Mouse (Mus musculus): ENCODE data around the gene Nid1. TPM values are rescaled to one million over a fixed set of nuclear protein-coding genes. Genes with fewer than 3 reads are reported as not detected.
"Not testable (repeated sequence)": the region's sequence is repeated elsewhere in the genome, so short reads cannot be mapped to it uniquely, and the experiment has no call there.

The Nid1 gene
- total RNA-seq, 2 experiments from 2014 or later = 5.4 to 7.7 TPM

DNA sequence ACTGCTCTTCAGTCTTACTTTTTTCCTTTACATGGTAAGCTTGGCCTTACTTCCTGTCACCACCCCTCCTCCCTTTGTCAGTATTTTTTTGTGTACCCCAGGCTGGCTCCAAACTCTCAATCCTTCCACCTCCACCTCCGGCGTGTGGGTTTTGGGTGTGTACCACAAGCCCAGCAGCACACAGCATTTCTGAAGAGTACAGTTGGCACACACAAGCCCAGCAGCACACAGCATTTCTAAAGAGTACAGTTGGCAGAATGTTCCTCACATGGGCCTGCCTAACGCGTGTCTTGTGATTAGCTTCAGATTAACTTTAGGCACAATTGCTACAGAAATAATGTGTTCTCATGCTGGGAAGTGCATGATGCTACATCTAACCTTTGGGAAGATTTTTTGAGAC, 93.6 kb downstream of the Nid1 start:
- intact Hi-C loops (cut with DNase I) = no loop called here
- no peak for DNase-seq (ENCODE audit: low spot score in 2 of 2)

DNA sequence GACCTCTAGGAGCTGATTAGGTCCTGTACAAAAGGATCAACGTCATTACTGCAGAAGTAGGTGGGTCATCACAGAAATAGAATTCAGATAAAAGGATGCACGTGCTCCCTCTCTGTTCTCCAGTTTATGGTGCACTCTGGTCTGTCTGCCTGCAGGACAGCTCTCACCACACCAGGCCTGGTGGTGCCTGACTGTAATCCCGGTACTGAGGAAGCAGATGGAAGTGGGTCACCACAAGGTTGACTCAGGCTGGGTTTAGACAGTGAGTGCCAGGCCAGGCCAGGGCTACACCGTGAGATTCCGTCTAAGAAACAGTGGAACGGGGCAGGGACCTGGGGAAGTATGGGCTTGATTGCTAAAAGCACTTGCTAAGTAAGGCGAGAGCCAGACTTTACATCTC, 94.6 kb downstream of the Nid1 start:
- intact Hi-C loops (cut with DNase I) = no loop called here
- DNase-seq (ENCODE audit: low spot score in 2 of 2) = no peak

- DNase-seq (ENCODE audit: low spot score in 2 of 2) = no peak
- intact Hi-C loops (cut with DNase I) = no loop called here
These were observed 99.2 kb downstream of the Nid1 start for GRCm38 (mm10) chr13:13536555-13536954.

- intact Hi-C loops (cut with DNase I) = no loop called here
- no peak for DNase-seq (ENCODE audit: low spot score in 2 of 2)
These were observed 100.1 kb downstream of the Nid1 start for GRCm38 (mm10) chr13:13537272-13538015.

DNA sequence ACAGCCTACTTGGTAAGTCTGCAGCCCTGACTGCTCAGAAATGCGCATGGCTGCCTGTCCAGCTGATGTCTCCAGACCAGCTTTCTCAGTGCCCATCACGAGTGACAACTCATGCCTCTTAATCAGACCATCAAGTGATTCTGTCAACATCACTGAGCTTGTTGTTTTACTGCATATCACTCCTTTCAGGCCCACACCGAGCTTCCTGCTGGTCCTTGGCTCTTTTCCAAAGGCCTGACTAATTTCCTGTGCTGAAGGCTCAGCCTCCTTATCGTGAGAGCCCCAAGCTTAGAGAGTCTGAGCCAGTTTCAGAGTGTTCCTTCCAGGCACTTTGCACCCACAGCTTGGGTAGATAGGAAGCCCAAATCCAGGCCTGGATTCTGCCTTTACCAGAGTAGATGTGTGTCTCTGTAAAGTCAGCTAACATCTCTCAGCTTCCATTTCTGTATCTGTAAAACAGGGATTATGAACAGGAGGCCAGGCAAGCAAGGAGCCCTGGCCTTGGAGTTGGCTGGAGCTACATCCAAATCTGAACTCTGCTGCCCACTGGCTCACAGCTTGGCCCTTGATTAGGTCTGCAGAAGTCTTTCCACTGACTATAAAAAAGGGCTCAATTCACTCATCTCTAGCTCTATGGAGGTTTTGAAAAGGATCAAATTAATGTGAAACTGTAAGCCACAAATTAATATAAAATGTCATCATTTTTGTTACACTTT, 101.4 kb downstream of the Nid1 start:
- intact Hi-C loops (cut with DNase I) = no loop called here

DNA sequence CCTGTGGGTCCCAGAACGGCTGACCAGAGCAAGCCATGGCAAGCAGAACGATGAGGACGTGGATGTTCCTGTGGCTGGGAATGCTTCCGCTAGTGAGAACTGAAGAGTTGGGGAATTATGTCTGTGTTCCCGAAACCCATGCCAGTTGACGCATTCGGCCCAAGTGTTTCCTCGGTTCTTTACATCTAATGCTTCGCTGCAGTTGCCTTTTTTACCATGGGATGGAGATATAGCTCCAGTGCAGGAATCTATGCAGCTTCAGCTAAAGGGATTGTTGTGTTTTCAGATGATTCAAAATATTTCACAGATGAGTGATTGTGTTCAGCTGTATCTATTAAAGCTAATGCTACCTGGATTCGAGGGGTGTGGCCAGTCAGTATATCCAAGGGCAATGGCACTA, 105.7 kb downstream of the Nid1 start:
- intact Hi-C loops (cut with DNase I) = not testable (repeated sequence)
- DNase-seq (ENCODE audit: low spot score in 2 of 2) = peak in 1 of 2 experiments; percentile 24

More for the DNA sequence above, 101.4 kb downstream of the Nid1 start:
- no peak for DNase-seq (ENCODE audit: low spot score in 2 of 2)

GRCm38 (mm10) chr13:13546792-13547191, 109.4 kb downstream of the Nid1 start:
- intact Hi-C loops (cut with DNase I) = loop anchor here (5.0 kb wide), 1 partner anchor 66 kb away; no protein-coding TSS in a partner anchor
- DNase-seq (ENCODE audit: low spot score in 2 of 2) = peak; percentile 80 to 86

DNA sequence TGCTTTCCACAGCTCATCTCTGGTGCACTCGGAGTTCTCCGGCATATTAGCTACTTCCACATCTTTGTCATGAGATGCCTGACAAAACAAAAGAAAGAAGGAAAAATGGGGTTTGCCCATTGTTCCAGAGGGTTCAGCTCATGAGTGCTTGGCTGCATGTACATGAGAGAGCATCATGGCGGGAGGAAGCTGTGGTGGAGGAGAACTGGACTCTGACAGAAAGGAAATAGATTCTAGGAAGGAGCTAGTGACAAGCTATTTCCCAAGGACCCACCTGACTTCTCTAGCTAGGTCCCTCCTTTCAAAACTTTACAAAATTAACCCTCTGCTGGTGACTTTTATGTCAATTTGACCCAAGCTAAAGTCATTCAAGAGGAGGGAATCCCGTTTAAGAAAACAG, 110.5 kb downstream of the Nid1 start:
- intact Hi-C loops (cut with DNase I) = loop anchor here (5.0 kb wide), 1 partner anchor 64 kb away; no protein-coding TSS in a partner anchor
- no peak for DNase-seq (ENCODE audit: low spot score in 2 of 2)

DNA sequence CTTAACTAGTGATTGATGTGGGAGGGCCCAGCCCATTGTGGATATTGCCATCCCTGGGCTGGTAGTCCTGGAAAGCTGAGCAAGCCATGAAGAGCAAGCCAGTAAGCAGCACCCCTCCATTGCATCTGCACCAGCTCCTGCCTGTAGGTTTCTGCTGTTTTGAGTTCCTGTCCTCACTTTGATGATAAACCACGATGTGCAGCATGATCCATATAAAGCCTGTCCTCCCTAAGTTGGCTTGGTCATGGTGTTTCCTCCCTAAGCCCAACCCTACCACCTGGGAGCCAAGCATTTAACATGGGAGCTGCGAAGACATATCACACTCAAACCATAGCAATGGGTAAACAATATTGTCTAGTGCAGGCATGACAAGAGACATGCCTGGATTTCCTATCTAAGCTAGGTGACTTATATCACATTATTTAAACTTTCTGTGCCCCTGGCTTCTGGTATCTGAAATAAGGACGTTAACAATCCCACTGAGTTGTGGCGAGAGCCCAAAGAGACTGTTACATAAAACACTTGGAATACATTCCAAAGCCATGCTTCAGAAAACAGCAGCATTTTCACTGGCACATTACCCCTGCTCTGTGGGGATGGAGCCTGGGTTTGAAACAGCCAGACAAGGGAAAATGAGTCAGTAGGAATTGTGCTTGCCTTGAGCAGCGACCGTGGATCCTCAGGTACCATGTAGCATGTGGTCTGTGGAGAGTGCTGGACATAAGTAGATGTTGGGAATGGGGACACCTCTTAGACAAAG, 111.3 kb downstream of the Nid1 start:
- DNase-seq (ENCODE audit: low spot score in 2 of 2) = no peak
- intact Hi-C loops (cut with DNase I) = loop anchor here (5.0 kb wide), 1 partner anchor 64 kb away; no protein-coding TSS in a partner anchor

- DNase-seq (ENCODE audit: low spot score in 2 of 2) = no peak
- intact Hi-C loops (cut with DNase I) = loop anchor here (5.0 kb wide), 2 partner anchors 42 to 62 kb away; partner anchors contain the start of gene Lyst
These were observed 112.6 kb downstream of the Nid1 start for GRCm38 (mm10) chr13:13549687-13550660.

DNA sequence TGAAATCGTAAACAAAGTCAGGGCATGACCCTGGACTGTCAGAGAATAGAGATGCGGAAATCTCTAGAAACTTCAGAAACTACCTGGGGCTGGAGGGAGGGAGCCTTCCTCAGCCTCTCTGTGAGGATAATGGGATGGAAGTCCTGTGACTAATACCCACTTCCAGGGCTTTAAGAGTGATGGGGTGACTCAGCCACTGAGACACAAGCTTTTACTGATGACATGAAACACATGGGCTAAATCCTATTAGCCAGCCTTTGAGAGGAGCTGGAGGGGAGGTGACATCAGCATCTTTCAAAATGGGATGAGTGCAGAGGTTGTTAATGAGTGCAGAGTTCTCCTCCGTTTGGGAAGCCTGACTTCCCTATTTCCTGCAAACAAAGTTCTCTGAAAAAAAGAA, 114.7 kb downstream of the Nid1 start:
- DNase-seq (ENCODE audit: low spot score in 2 of 2) = no peak
- intact Hi-C loops (cut with DNase I) = loop anchor here (5.0 kb wide), 1 partner anchor 40 kb away; the partner anchor contains the start of gene Lyst

GRCm38 (mm10) chr13:13553660-13554059, 116.3 kb downstream of the Nid1 start:
- intact Hi-C loops (cut with DNase I) = loop anchor here (5.0 kb wide), 1 partner anchor 39 kb away; the partner anchor contains the start of gene Lyst
- DNase-seq (ENCODE audit: low spot score in 2 of 2) = no peak

DNA sequence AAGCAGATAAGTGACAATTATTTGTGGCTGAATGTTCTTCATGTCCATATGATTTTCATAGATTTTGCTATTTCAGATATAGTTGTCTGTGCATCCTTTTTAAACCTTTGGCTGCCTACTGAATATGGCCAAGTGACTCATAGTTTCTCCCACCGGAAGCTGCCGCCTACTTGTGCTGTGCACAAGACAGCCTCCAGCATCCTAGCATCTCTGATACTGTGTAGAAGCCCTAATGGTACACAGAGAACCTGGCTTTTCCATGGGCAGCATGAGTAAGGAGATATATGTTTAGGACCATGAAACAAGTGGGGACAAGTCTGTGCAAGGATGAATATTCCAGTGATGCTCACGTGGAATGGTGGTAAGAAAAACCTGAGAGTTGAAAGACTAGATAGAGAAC, 117.8 kb downstream of the Nid1 start:
- intact Hi-C loops (cut with DNase I) = no loop called here
- peak in 1 of 2 experiments; percentile 62 for DNase-seq (ENCODE audit: low spot score in 2 of 2)

DNA sequence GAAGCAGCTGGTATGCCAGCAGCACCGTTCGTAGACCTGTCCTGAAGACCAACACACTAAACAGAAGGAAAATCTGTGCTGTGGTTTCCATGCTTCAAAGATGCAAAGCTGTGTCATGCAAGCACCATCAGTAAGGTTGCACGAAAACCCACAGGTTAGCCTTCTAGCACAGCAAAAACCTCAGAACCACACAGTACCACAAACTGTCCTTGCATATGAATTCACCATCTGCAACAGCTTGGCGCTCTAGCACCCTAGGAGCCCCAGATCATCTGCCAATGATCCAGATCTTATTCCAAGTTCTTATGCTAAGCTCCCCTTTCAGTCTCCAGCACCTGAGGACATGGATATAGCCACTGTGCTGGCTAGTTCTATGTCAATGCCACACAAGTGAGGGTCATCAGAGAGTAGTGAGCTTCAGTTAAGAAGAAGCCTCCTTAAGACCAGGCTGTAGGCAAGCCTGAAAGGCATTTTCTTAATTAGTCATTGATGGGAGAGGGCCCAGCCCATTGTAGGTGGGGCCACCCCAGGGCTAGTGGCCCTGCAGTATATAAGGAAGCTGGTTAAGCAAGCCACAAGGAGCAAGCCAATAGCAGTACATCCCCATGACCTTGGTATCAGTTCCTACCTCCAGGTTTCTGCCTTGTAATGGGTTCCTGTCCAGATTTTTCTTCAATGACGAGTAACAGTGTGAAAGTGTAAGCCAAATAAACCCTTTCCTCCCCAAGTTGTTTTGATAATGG, 119.8 kb downstream of the Nid1 start:
- DNase-seq (ENCODE audit: low spot score in 2 of 2) = no peak
- intact Hi-C loops (cut with DNase I) = no loop called here

DNA sequence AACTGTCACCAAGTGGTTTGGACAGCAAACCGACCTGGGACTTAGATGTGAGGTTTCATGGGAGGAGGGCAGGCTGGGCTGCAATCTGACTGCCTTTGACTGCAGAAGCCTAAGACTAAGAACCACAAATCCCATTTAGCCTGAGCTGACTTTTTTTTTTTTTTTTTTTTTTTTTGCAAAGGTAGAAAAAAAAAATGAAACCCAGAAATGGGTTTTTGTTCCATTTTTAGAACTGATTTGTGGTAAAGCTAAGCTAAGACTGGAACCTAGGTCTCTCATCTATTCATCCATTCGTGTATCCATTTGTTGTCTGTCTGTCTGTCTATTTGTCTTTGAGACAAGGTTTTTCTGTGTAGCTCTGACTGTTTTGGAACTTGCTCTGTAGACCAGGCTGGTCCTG, 120.9 kb downstream of the Nid1 start:
- no peak for DNase-seq (ENCODE audit: low spot score in 2 of 2)
- intact Hi-C loops (cut with DNase I) = no loop called here

DNA sequence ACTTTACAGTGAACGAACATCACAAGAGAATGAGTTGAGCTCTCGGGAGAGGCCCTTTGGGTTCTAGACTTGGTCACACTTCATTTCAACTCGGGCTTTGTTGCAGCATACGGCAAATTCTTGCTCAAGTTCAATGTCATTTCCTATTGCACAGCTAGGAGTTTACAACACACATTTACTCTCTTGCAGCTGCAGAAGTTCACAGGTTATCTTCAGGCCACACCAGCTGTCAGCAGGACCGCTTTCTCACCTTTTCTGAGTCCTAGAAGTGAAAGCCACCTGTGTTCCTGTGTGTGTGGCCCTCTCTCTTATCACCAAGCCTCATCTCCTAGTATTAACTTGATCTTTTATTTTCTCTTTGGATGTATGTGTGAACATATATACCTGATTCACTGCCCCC, 121.5 kb downstream of the Nid1 start:
- intact Hi-C loops (cut with DNase I) = no loop called here
- DNase-seq (ENCODE audit: low spot score in 2 of 2) = no peak

All from left cerebral cortex, postnatal 36 days (tissue).